Mouse (Mus musculus): ENCODE data around the gene Gm49416. TPM values are rescaled to one million over a fixed set of nuclear protein-coding genes. Genes with fewer than 3 reads are reported as not detected.

Gm49416 gene
- total and polyA plus RNA-seq, 3 experiments, result 0.57 to 3.2 (median 1.3) TPM

GRCm38 (mm10) chr19:8920836-8921291 lies 32.1 kb downstream of the Gm49416 start:
- no peaks in the 10 kb centered on the region for H3K27me3 ChIP-seq (ENCODE audit: control insufficient read depth, insufficient read depth, low read length)
- 0 out of 2 replicates have a peak, but pooled peaks cover 3% of the 10 kb centered on the region for H3K36me3 ChIP-seq (ENCODE audit: control insufficient read depth, insufficient read depth, low read length)
- intact Hi-C loops (cut with DNase I), result loop anchor here (2.0 kb wide), 1 partner anchor 22 kb away; the partner anchor contains the start of gene Ganab
- no peak for DNase-seq
- H3K27ac ChIP-seq, result peak overlapping the region; percentile 95
- under 1% methylated on average over 6 of the region's 6 CpGs for WGBS
- H3K79me2 ChIP-seq (replicated peaks; ENCODE audit: control insufficient read depth, insufficient read depth, low read length), result no peaks in the 10 kb centered on the region
- peak overlapping the region; percentile 93 for H3K9ac ChIP-seq (ENCODE audit: low read depth, low read length)
- peak overlapping the region; percentile 94 for H3K4me3 ChIP-seq
- peaks cover 4% of the 10 kb centered on the region for H3K4me1 ChIP-seq (ENCODE audit: control insufficient read depth, insufficient read depth, low read length)
- TF ChIP-seq CTCF (IDR thresholded peaks at IDR 0.05), result no peak
- TF ChIP-seq EP300 (IDR thresholded peaks at IDR 0.05; ENCODE audit: insufficient read depth, low read depth, low read length), result no peak
- TF ChIP-seq POLR2A (IDR thresholded peaks at IDR 0.05; ENCODE audit: insufficient read depth, low read depth, low read length), result no peak

GRCm38 (mm10) chr19:8921741-8922140 lies 33.0 kb downstream of the Gm49416 start:
- Histone ChIP-seq H3K27me3 (ENCODE audit: control insufficient read depth, insufficient read depth, low read length) (no peaks in the 10 kb centered on the region), H3K4me1 (ENCODE audit: control insufficient read depth, insufficient read depth, low read length) (peaks cover 4% of the 10 kb centered on the region), H3K4me3 (no peak overlapping the region), H3K36me3 (ENCODE audit: control insufficient read depth, insufficient read depth, low read length) (0 out of 2 replicates have a peak, but pooled peaks cover 3% of the 10 kb centered on the region), H3K27ac (no peak overlapping the region), H3K9ac (ENCODE audit: low read depth, low read length) (no peak overlapping the region), H3K79me2 (replicated peaks; ENCODE audit: control insufficient read depth, insufficient read depth, low read length) (no peaks in the 10 kb centered on the region)
- WGBS, result 75% methylated on average over 9 of the region's 9 CpGs
- DNase-seq, result no peak
- TF ChIP-seq POLR2A (IDR thresholded peaks at IDR 0.05; ENCODE audit: insufficient read depth, low read depth, low read length), result no peak
- TF ChIP-seq EP300 (IDR thresholded peaks at IDR 0.05; ENCODE audit: insufficient read depth, low read depth, low read length), result no peak
- no peak for TF ChIP-seq CTCF (IDR thresholded peaks at IDR 0.05)
- intact Hi-C loops (cut with DNase I), result loop anchor here (2.0 kb wide), 1 partner anchor 23 kb away; the partner anchor contains the start of gene Ganab

GRCm38 (mm10) chr19:8926766-8927165 lies 38.0 kb downstream of the Gm49416 start:
- Histone ChIP-seq H3K4me3 (no peak overlapping the region), H3K27me3 (ENCODE audit: control insufficient read depth, insufficient read depth, low read length) (no peaks in the 10 kb centered on the region), H3K27ac (no peak overlapping the region), H3K4me1 (ENCODE audit: control insufficient read depth, insufficient read depth, low read length) (no peaks in the 10 kb centered on the region; the same call in 1 of the 2 replicates), H3K36me3 (ENCODE audit: control insufficient read depth, insufficient read depth, low read length) (no peaks in the 10 kb centered on the region), H3K9ac (ENCODE audit: low read depth, low read length) (no peak overlapping the region), H3K79me2 (replicated peaks; ENCODE audit: control insufficient read depth, insufficient read depth, low read length) (no peaks in the 10 kb centered on the region)
- intact Hi-C loops (cut with DNase I), result no loop called here
- no peak for TF ChIP-seq EP300 (IDR thresholded peaks at IDR 0.05; ENCODE audit: insufficient read depth, low read depth, low read length)
- no peak for TF ChIP-seq CTCF (IDR thresholded peaks at IDR 0.05)
- TF ChIP-seq POLR2A (IDR thresholded peaks at IDR 0.05; ENCODE audit: insufficient read depth, low read depth, low read length), result no peak
- no peak for DNase-seq
- 80% methylated on average over 2 of the region's 2 CpGs for WGBS

GRCm38 (mm10) chr19:8927891-8928525 lies 39.3 kb downstream of the Gm49416 start:
- TF ChIP-seq EP300 (IDR thresholded peaks at IDR 0.05; ENCODE audit: insufficient read depth, low read depth, low read length), result no peak
- no peak for TF ChIP-seq POLR2A (IDR thresholded peaks at IDR 0.05; ENCODE audit: insufficient read depth, low read depth, low read length)
- Histone ChIP-seq H3K4me3 (no peak overlapping the region), H3K36me3 (ENCODE audit: control insufficient read depth, insufficient read depth, low read length) (no peaks in the 10 kb centered on the region), H3K4me1 (ENCODE audit: control insufficient read depth, insufficient read depth, low read length) (no peaks in the 10 kb centered on the region; the same call in 1 of the 2 replicates), H3K9ac (ENCODE audit: low read depth, low read length) (no peak overlapping the region), H3K27me3 (ENCODE audit: control insufficient read depth, insufficient read depth, low read length) (no peaks in the 10 kb centered on the region), H3K79me2 (replicated peaks; ENCODE audit: control insufficient read depth, insufficient read depth, low read length) (no peaks in the 10 kb centered on the region), H3K27ac (no peak overlapping the region; the same call in 1 of the 2 replicates)
- no peak for DNase-seq
- 87% methylated on average over 12 of the region's 12 CpGs for WGBS
- intact Hi-C loops (cut with DNase I), result no loop called here

- no peaks in the 10 kb centered on the region for H3K27me3 ChIP-seq (ENCODE audit: control insufficient read depth, insufficient read depth, low read length)
- intact Hi-C loops (cut with DNase I), result loop anchor here (1.0 kb wide), 1 partner anchor 13 kb away; the partner anchor contains the start of gene Mta2
- no peak for TF ChIP-seq EP300 (IDR thresholded peaks at IDR 0.05; ENCODE audit: insufficient read depth, low read depth, low read length)
- no peak for TF ChIP-seq POLR2A (IDR thresholded peaks at IDR 0.05; ENCODE audit: insufficient read depth, low read depth, low read length)
- no peak for TF ChIP-seq CTCF (IDR thresholded peaks at IDR 0.05)
- H3K4me3 ChIP-seq, result peak overlapping the region; percentile 66
- DNase-seq, result no peak
- H3K9ac ChIP-seq (ENCODE audit: low read depth, low read length), result peak overlapping the region; percentile 87
- 20% methylated on average over 16 of the region's 16 CpGs for WGBS
- no peaks in the 10 kb centered on the region for H3K79me2 ChIP-seq (replicated peaks; ENCODE audit: control insufficient read depth, insufficient read depth, low read length)
- H3K4me1 ChIP-seq (ENCODE audit: control insufficient read depth, insufficient read depth, low read length), result no peaks in the 10 kb centered on the region; the same call in 1 of the 2 replicates
- H3K36me3 ChIP-seq (ENCODE audit: control insufficient read depth, insufficient read depth, low read length), result no peaks in the 10 kb centered on the region
- H3K27ac ChIP-seq, result peak overlapping the region; percentile 83
Measured at GRCm38 (mm10) chr19:8928689-8929223, 40.0 kb downstream of the Gm49416 start.
